Mouse (Mus musculus): ENCODE measurements around the gene Tmem150c.

- no peak for TF ChIP-seq POLR2A (IDR thresholded peaks at IDR 0.05; ENCODE audit: insufficient read depth, low read length)
- no peak for TF ChIP-seq CTCF (IDR thresholded peaks at IDR 0.05; ENCODE audit: low read depth, low read length)
Observed at GRCm38 (mm10) chr5:100178122-100178780, 18.6 kb upstream of the Tmem150c start.

Data from ES-Bruce4 (cell line).